Mouse (Mus musculus) liver, embryonic 12.5 days (tissue): ENCODE measurements around the gene Polr2e. TPM values are rescaled to one million over a fixed set of nuclear protein-coding genes. Genes with fewer than 3 reads are reported as not detected.
A peak's percentile ranks its signal among the peaks of the same experiment; 100 is the strongest.
"Not testable (repeated sequence)": the region's sequence is repeated elsewhere in the genome, so short reads cannot be mapped to it uniquely, and the experiment has no call there.

Experiments used
- ATAC-seq: fragments of 200-750 bp; cut with Nextera tagmentation; 2 replicates; pipeline ENCODE4 v1.8.0; 2017; ENCODE audit warnings: moderate number of reproducible peaks, mild to moderate bottlenecking, moderate library complexity
- H3K27ac ChIP-seq: fragments of 300-500 bp; sonication (generic); 2 replicates; pipeline ENCODE4 v1.5.1; 2016; ENCODE audit warnings: mild to moderate bottlenecking
- H3K27me3 ChIP-seq: fragments of 300-500 bp; sonication (generic); replicated peaks from 2 replicates; pipeline ENCODE4 v1.6.1; 2016; ENCODE audit warnings: mild to moderate bottlenecking, moderate library complexity
- H3K36me3 ChIP-seq: fragments of 300-500 bp; sonication (generic); 2 replicates; pipeline ENCODE4 v1.6.1; 2016; ENCODE audit warnings: mild to moderate bottlenecking, moderate library complexity
- H3K4me1 ChIP-seq: fragments of 300-500 bp; sonication (generic); 2 replicates; pipeline ENCODE4 v1.6.1; 2016
- H3K4me2 ChIP-seq: fragments of 300-500 bp; sonication (generic); 2 replicates; pipeline ENCODE4 v1.6.1; 2016; ENCODE audit warnings: mild to moderate bottlenecking, moderate library complexity
- H3K4me3 ChIP-seq: fragments of 300-500 bp; sonication (generic); 2 replicates; pipeline ENCODE4 v1.5.1; 2016; ENCODE audit warnings: mild to moderate bottlenecking, moderate library complexity
- H3K9ac ChIP-seq: fragments of 300-500 bp; sonication (generic); 2 replicates; pipeline ENCODE4 v1.6.1; 2016; ENCODE audit warnings: mild to moderate bottlenecking, moderate library complexity
- H3K9me3 ChIP-seq: fragments of 300-500 bp; sonication (generic); replicated peaks from 2 replicates; pipeline ENCODE4 v1.6.1; 2016; ENCODE audit warnings: mild to moderate bottlenecking, moderate library complexity
- WGBS: fragments of 180-500 bp; shearing (Covaris S2); methylation state at CpG from one replicate; pipeline ENCODE4 v1.1.7; 2016; ENCODE audit not compliant: insufficient replicate concordance; 5-methylcytosine and 5-hydroxymethylcytosine counted together
- polyA plus RNA-seq: library from polyadenylated mRNA; unstranded; fragments of >200 nt; fragmentation: Nextera tagmentation; extraction: Ambion mirVana; gene quantifications from 2 replicates; pipeline ENCODE4 v1.2.1, GENCODE M21; 2016

Gene Polr2e
- polyA plus RNA-seq, 1 experiment from 2014 or later: 147 TPM

- Histone ChIP-seq H3K27ac (peak overlapping the region; percentile 64; the same call in 1 of the 2 replicates), H3K9ac (no peak overlapping the region), H3K4me3 (no peak overlapping the region), H3K4me2 (no peak overlapping the region), H3K36me3 (peaks cover 65% of the 10 kb centered on the region), H3K4me1 (peaks cover 41% of the 10 kb centered on the region), H3K9me3 (no peaks in the 10 kb centered on the region), H3K27me3 (no peaks in the 10 kb centered on the region)
- no peak for ATAC-seq
- 91% methylated on average over 4 of the region's 4 CpGs for WGBS
These were observed 16.9 kb upstream of the Polr2e start for GRCm38 (mm10) chr10:80056506-80056905.

DNA sequence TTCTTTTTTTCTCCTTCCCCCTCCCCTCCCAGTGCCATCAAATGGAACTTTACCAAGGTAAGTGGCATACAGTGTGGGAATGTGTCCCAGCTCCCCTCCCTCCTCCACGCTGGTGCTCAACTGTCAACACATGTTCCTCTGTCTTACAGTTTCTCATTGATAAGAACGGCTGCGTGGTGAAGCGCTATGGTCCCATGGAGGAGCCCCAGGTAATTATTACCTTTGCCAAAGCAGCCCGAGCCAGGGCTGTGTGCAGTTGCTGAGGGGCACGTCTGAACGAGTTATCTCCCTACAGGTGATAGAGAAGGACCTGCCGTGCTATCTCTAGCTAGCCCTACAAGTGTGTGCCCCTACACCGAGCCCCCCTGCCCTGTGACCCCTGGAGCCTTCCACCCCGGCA, 16.3 kb upstream of the Polr2e start:
- Histone ChIP-seq H3K27ac (peak overlapping the region; percentile 99), H3K4me1 (peaks cover 47% of the 10 kb centered on the region), H3K9ac (peak overlapping the region; percentile 100), H3K9me3 (no peaks in the 10 kb centered on the region), H3K4me3 (peak overlapping the region; percentile 94; the same call in 1 of the 2 replicates), H3K4me2 (peak overlapping the region; percentile 95), H3K27me3 (no peaks in the 10 kb centered on the region), H3K36me3 (peaks cover 59% of the 10 kb centered on the region)
- ATAC-seq: no peak
- 46% methylated on average over 9 of the region's 10 CpGs for WGBS

DNA sequence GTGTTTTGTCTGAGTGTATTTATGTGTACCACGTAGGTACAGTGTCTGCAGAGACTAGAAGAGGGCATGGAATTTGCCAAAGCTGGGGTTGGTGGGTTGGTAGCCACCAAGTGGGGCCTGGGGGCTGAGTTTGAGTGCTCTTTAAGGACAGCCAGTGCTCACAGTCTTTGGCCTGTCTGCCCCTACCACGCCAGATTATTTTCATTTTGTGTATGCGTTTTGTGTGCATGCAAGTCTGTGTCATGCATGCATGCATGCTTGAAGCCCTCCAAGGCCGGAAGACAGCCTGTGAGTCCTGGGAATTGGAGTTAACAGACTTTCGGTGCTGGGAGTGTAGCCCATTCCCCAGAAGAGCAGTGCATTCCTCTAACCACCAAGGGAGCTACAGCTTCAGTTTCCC, 15.8 kb upstream of the Polr2e start:
- H3K4me3 ChIP-seq: peak overlapping the region; percentile 94
- 74% methylated on average over 5 of the region's 5 CpGs for WGBS
- H3K9me3 ChIP-seq: no peaks in the 10 kb centered on the region
- H3K36me3 ChIP-seq: peaks cover 54% of the 10 kb centered on the region
- no peaks in the 10 kb centered on the region for H3K27me3 ChIP-seq
- peak overlapping the region; percentile 100 for H3K9ac ChIP-seq
- peaks cover 52% of the 10 kb centered on the region for H3K4me1 ChIP-seq
- H3K4me2 ChIP-seq: peak overlapping the region; percentile 95
- H3K27ac ChIP-seq: peak overlapping the region; percentile 99
- no peak for ATAC-seq

DNA sequence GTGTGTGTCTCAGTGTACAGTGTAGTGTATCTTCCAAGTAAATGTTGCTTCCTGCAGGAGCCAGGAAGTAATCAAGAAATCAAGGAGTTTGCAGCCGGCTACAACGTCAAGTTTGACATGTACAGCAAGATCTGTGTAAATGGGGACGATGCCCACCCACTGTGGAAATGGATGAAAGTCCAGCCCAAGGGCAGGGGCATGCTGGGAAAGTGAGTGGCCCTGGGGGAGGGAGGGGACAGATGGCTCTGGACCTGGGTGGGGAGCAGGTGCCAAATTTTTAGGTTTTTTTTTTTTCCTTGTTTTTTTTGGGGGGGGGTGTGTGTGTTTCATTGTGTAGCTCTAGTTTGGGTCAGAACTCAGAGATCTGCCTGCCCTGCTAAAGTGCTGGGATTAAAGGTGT, 15.3 kb upstream of the Polr2e start:
- not testable (repeated sequence) for H3K27me3 ChIP-seq, H3K9me3 ChIP-seq, ATAC-seq
- H3K4me3 ChIP-seq: peak overlapping the region; percentile 94
- H3K4me2 ChIP-seq: peak overlapping the region; percentile 95
- H3K27ac ChIP-seq: peak overlapping the region; percentile 99
- peaks cover 49% of the 10 kb centered on the region for H3K36me3 ChIP-seq
- peak overlapping the region; percentile 100 for H3K9ac ChIP-seq
- 15% methylated on average over 3 of the region's 3 CpGs for WGBS
- H3K4me1 ChIP-seq: peaks cover 57% of the 10 kb centered on the region

DNA sequence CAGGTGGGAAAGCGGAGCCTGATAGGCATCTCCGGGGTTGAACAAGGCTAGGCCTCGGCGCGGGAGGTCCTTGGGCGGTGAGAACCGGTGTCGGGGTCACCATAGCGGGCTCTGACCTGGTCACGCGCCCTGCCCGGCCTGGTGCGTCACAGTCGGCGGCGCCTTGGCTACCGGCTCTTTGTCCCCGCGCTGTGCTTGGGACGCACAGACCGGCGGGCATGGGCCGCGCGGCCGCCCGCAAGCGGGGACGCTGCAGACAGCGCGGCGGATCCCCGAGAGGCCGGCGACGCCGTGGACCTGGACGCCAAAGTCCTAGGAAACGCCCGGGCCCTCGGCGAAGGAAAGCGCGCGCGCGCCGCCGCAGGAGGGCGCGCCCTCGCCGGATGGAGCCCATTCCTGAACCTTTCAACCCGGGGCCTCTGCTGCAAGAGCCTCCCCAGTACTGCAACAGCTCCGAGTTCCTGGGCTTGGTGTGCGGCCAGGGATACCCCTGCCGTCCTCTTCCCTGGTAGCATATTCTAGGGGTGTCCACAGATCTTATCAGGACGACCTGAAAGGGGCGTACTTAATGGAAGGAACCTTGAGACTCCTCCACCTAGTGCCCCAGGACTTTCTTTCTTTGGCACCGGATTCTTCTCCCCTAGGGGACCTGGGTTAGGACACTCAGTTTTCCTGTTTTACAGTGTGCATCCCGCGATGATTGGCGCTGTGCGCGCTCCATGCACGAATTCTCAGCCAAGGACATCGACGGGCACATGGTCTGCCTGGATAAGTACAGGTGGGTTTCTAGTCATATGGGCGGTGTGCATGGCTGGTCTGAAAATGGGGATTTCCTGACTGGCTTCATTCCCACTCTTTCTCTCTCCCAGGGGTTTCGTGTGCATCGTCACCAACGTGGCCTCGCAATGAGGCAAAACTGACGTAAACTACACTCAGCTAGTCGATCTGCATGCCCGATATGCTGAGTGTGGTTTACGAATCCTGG, 14.5 kb upstream of the Polr2e start:
- Histone ChIP-seq H3K9ac (peak overlapping the region; percentile 100), H3K4me2 (peak overlapping the region; percentile 95), H3K27me3 (no peaks in the 10 kb centered on the region), H3K27ac (peak overlapping the region; percentile 99), H3K4me1 (peaks cover 62% of the 10 kb centered on the region), H3K9me3 (no peaks in the 10 kb centered on the region), H3K4me3 (peak overlapping the region; percentile 94), H3K36me3 (peaks cover 41% of the 10 kb centered on the region)
- under 1% methylated on average over 77 of the region's 77 CpGs for WGBS
- peak; percentile 48 for ATAC-seq

DNA sequence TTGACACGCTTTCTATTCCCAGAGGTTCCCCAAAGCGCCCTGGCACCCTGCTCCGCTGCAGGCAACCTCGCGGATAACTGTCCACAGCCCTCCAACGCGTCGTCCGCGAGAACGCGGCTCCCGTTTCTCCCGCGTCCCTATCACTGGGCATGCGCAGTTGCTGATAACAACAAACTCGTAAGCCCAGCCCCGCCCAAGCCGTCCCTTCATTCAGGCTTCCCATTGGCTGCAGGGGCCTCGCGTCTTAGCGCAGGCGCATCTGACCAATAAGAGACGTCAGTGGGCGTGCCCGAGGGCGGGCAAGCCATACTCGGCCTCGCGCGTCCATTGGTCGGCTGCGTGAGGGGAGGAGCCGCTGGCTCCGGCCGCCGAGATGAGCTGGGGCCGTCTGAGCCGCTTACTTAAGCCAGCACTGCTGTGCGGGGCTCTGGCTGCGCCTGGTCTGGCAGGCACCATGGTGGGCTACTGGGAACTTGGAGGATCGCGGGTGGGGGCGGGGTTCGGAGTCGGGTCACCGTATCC, 13.7 kb upstream of the Polr2e start:
- Histone ChIP-seq H3K4me1 (peaks cover 70% of the 10 kb centered on the region), H3K4me2 (peak overlapping the region; percentile 95), H3K27ac (peak overlapping the region; percentile 99), H3K9ac (peak overlapping the region; percentile 100), H3K36me3 (peaks cover 33% of the 10 kb centered on the region), H3K9me3 (no peaks in the 10 kb centered on the region), H3K4me3 (peak overlapping the region; percentile 94), H3K27me3 (no peaks in the 10 kb centered on the region)
- under 1% methylated on average over 47 of the region's 47 CpGs for WGBS
- peak; percentile 90 for ATAC-seq

- Histone ChIP-seq H3K36me3 (peaks cover 24% of the 10 kb centered on the region), H3K27ac (peak overlapping the region; percentile 92), H3K4me2 (peak overlapping the region; percentile 95), H3K4me1 (peaks cover 80% of the 10 kb centered on the region), H3K9ac (peak overlapping the region; percentile 62; the same call in 1 of the 2 replicates), H3K27me3 (no peaks in the 10 kb centered on the region), H3K9me3 (no peaks in the 10 kb centered on the region), H3K4me3 (no peak overlapping the region)
- WGBS: 76% methylated on average over 5 of the region's 5 CpGs
- ATAC-seq: no peak
These were observed 12.8 kb upstream of the Polr2e start for GRCm38 (mm10) chr10:80052374-80052764.

- no peaks in the 10 kb centered on the region for H3K9me3 ChIP-seq
- H3K27me3 ChIP-seq: no peaks in the 10 kb centered on the region
- peak overlapping the region; percentile 92 for H3K27ac ChIP-seq
- H3K4me1 ChIP-seq: peaks cover 84% of the 10 kb centered on the region
- H3K36me3 ChIP-seq: peaks cover 18% of the 10 kb centered on the region
- WGBS: 35% methylated on average over 13 of the region's 14 CpGs
- peak overlapping the region; percentile 95 for H3K4me2 ChIP-seq
- peak overlapping the region; percentile 50 for H3K9ac ChIP-seq
- H3K4me3 ChIP-seq: no peak overlapping the region
- ATAC-seq: no peak
These were observed 12.2 kb upstream of the Polr2e start for GRCm38 (mm10) chr10:80051618-80052373.

DNA sequence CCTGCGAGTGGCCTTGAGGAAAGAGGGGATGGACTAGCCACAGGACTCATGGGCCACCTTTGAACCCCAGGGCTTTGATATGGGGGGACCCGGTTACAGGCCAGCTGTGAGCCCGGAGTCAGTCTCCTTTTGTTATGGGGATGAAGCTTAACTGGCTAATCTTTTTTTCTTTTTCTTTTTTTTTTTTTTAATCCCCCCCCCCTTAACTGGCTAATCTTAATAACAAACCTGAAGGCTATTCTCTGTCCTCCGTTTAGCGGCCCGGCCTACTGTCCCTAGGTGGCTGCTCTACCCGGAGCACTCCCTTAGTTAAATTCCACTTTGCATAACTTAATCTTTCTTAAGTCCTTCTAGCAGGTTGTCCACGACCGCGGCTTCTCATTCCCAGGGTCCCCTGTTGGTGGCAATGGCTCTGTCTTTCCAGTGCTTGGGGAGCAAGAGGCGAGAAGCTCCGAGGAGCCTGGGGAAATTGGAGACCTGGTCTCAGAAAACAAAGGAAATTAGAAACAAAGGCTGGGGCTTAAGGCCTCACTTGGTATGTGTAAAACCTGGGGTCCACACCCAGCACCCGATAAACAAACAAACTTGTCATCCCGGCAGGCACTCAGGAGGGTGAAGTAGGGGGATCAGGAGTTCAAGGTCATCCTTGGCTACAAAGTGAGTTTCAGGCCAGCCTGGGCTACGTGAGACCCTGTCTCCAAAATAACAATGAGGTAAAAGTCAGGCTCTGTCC, 11.5 kb upstream of the Polr2e start:
- Histone ChIP-seq H3K9me3 (no peaks in the 10 kb centered on the region), H3K27me3 (no peaks in the 10 kb centered on the region), H3K4me3 (no peak overlapping the region), H3K4me2 (peak overlapping the region; percentile 95; the same call in 1 of the 2 replicates), H3K27ac (peak overlapping the region; percentile 92), H3K4me1 (peaks cover 86% of the 10 kb centered on the region), H3K36me3 (peaks cover 10% of the 10 kb centered on the region), H3K9ac (peak overlapping the region; percentile 50)
- ATAC-seq: no peak
- 56% methylated on average over 15 of the region's 15 CpGs for WGBS

DNA sequence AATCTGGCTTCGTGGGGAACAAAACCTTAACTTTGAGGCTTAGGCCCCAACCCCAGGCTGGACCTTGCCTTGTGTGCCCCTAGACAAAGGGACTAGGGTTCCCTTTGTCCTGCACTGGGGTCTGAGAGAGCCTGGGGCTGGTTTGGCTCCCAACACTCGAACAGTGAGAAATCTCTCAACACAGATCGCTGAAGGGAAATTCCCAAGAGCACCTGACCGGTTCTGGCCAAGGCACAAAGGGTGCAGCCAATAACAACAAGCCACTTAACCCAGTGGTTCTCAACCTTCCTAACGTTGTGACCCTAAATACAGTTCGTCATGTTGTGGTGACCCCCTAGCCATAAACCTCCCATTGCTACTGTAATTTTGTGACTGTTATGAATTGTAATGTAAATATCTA, 10.6 kb upstream of the Polr2e start:
- Histone ChIP-seq H3K27me3 (no peaks in the 10 kb centered on the region), H3K4me1 (peaks cover 85% of the 10 kb centered on the region), H3K36me3 (peaks cover 2% of the 10 kb centered on the region), H3K4me2 (no peak overlapping the region), H3K4me3 (no peak overlapping the region), H3K9me3 (no peaks in the 10 kb centered on the region), H3K9ac (no peak overlapping the region), H3K27ac (peak overlapping the region; percentile 92)
- no peak for ATAC-seq
- WGBS: 58% methylated on average over 6 of the region's 6 CpGs

DNA sequence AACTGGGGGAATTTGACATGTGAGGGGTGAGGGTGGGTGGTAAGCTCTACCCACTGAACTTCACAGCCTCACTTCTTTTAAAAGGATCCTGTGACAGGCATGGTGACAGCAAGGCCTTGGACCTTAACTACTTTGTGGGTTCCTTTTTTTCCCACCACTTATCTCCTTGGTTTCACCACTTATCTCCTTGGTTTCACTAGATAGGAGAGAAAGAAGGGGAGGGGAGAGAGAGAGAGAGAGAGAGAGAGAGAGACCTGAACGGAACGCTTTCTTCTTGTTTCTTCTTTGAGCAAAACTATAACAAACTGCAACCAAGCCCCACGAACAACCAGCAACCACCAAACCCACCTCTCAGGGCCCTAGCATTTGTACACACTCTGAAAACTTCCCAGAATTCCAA, 9.2 kb upstream of the Polr2e start:
- Histone ChIP-seq H3K9me3 (no peaks in the 10 kb centered on the region), H3K9ac (peak overlapping the region; percentile 23; the same call in 1 of the 2 replicates), H3K27me3 (no peaks in the 10 kb centered on the region), H3K36me3 (no peaks in the 10 kb centered on the region), H3K27ac (peak overlapping the region; percentile 62), H3K4me3 (no peak overlapping the region), H3K4me2 (no peak overlapping the region), H3K4me1 (peaks cover 78% of the 10 kb centered on the region)
- no peak for ATAC-seq
- 24% methylated on average over 3 of the region's 3 CpGs for WGBS
